8 mouse cellular contexts compared by ENCODE assay signal in the genomic region with DNA sequence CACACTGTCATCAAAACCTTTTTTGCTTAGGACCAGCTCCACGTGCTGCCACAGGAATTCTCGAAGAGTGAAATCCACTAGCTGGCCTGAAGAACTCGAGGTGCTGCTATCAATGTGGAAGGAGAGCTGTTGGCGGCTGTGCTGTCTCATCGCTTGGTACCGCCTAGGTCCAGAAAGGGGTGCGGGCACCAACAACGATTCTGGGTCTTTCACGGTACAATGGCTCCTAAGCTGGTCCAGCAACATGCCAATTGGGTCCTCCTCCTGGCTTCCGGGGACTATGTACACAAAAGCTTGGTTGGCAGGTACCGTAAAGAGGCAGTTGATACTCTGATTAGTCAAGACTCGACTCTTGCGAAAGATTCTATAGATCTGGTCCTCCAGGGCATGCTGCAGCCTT. TPM values are rescaled to one million over a fixed set of nuclear protein-coding genes. Genes with fewer than 3 reads are reported as not detected.
DNase-seq lines count a peak whose midpoint lies in the region; ATAC-seq and TF ChIP-seq lines count a peak whose summit lies in the region.

No protein-coding gene starts in this region.

- no peak for TF ChIP-seq CTCF in G1E (IDR thresholded peaks at IDR 0.05; ENCODE audit: low read depth, low read length)

- H3K4me3 ChIP-seq in heart, embryonic 11.5 days (ENCODE audit: low read depth, low read length): peak overlapping the region; percentile 94
- H3K4me3 ChIP-seq in G1E (ENCODE audit: low read depth, low read length): peak overlapping the region; percentile 95
- peak overlapping the region; percentile 98 for H3K4me3 ChIP-seq in hindbrain, embryonic 11.5 days (ENCODE audit: low read depth, low read length)
- peak overlapping the region; percentile 79 for H3K4me3 ChIP-seq in midbrain, embryonic 11.5 days (ENCODE audit: low read depth, low read length)

- H3K9me3 ChIP-seq in heart, embryonic 11.5 days (replicated peaks; ENCODE audit: control insufficient read depth, low read length): no peaks in the 10 kb centered on the region
- H3K9me3 ChIP-seq in G1E (replicated peaks): no peaks in the 10 kb centered on the region
- no peaks in the 10 kb centered on the region for H3K9me3 ChIP-seq in hindbrain, embryonic 11.5 days (ENCODE audit: control insufficient read depth, low read length)
- no peaks in the 10 kb centered on the region for H3K9me3 ChIP-seq in midbrain, embryonic 11.5 days (ENCODE audit: control insufficient read depth, low read length)

- H3K4me2 ChIP-seq in heart, embryonic 11.5 days: peak overlapping the region; percentile 88
- peak overlapping the region; percentile 90 for H3K4me2 ChIP-seq in hindbrain, embryonic 11.5 days (replicated peaks; ENCODE audit: low read depth, low read length)
- peak overlapping the region; percentile 95 for H3K4me2 ChIP-seq in midbrain, embryonic 11.5 days

- H3K4me1 ChIP-seq in heart, embryonic 11.5 days (ENCODE audit: control insufficient read depth, insufficient read depth, low read length): peaks cover 19% of the 10 kb centered on the region
- H3K4me1 ChIP-seq in G1E (ENCODE audit: insufficient read depth, low read depth, low read length): peaks cover 38% of the 10 kb centered on the region
- peaks cover 4% of the 10 kb centered on the region for H3K4me1 ChIP-seq in hindbrain, embryonic 11.5 days (replicated peaks; ENCODE audit: control insufficient read depth, insufficient read depth, low read length)
- H3K4me1 ChIP-seq in midbrain, embryonic 11.5 days (ENCODE audit: control insufficient read depth, insufficient read depth, low read length): peaks cover 19% of the 10 kb centered on the region

- no peak overlapping the region for H3K9ac ChIP-seq in heart, embryonic 11.5 days (ENCODE audit: low read depth, low read length)
- no peak overlapping the region for H3K9ac ChIP-seq in hindbrain, embryonic 11.5 days (ENCODE audit: low read depth, low read length)
- no peak overlapping the region for H3K9ac ChIP-seq in midbrain, embryonic 11.5 days (ENCODE audit: low read length)

- H3K36me3 ChIP-seq in heart, embryonic 11.5 days (ENCODE audit: control insufficient read depth, insufficient read depth, low read length): peaks cover 11% of the 10 kb centered on the region
- H3K36me3 ChIP-seq in G1E (replicated peaks): peaks cover 60% of the 10 kb centered on the region
- peaks cover 8% of the 10 kb centered on the region; the same call in 1 of the 2 replicates for H3K36me3 ChIP-seq in hindbrain, embryonic 11.5 days (ENCODE audit: control insufficient read depth, insufficient read depth, low read length)
- peaks cover 5% of the 10 kb centered on the region; the same call in 1 of the 2 replicates for H3K36me3 ChIP-seq in midbrain, embryonic 11.5 days (ENCODE audit: control insufficient read depth, insufficient read depth, low read length)

- ATAC-seq in heart, embryonic 11.5 days (replicated peaks; ENCODE audit: insufficient number of reproducible peaks, low FRiP score, low TSS enrichment): no peak
- ATAC-seq in G1E (ENCODE audit: extremely low read depth, insufficient number of reproducible peaks, low FRiP score, poor library complexity, severe bottlenecking): no peak
- ATAC-seq in hindbrain, embryonic 11.5 days (ENCODE audit: low FRiP score): no peak
- no peak for ATAC-seq in midbrain, embryonic 11.5 days (ENCODE audit: low FRiP score)

- 87% methylated on average over 13 of the region's 13 CpGs for WGBS in heart, embryonic 11.5 days (ENCODE audit: insufficient replicate concordance)
- 91% methylated on average over 13 of the region's 13 CpGs for WGBS in hindbrain, embryonic 11.5 days
- WGBS in midbrain, embryonic 11.5 days: 91% methylated on average over 13 of the region's 13 CpGs

- DNase-seq in heart, adult 18-20 months: no peak
- DNase-seq in G1E (ENCODE audit: low spot score): no peak
- no peak for DNase-seq in hindbrain, embryonic 11.5 days (ENCODE audit: low spot score)
- no peak for DNase-seq in midbrain, embryonic 11.5 days (ENCODE audit: low spot score, missing footprints)
- DNase-seq in layer of hippocampus, adult 8-10 months (ENCODE audit: low spot score in 2 of 2): no peak
- DNase-seq in urinary bladder, postnatal 36 days (ENCODE audit: low spot score in 2 of 2): no peak
- DNase-seq in adrenal gland, postnatal 10 days: no peak

- H3K27me3 ChIP-seq in heart, embryonic 11.5 days (ENCODE audit: control insufficient read depth, insufficient read depth, low read length): no peaks in the 10 kb centered on the region
- no peaks in the 10 kb centered on the region for H3K27me3 ChIP-seq in G1E (ENCODE audit: insufficient read depth, low read length)
- no peaks in the 10 kb centered on the region for H3K27me3 ChIP-seq in hindbrain, embryonic 11.5 days (ENCODE audit: control insufficient read depth, insufficient read depth, low read length)
- H3K27me3 ChIP-seq in midbrain, embryonic 11.5 days (ENCODE audit: control insufficient read depth, insufficient read depth, low read length): no peaks in the 10 kb centered on the region

- no peak overlapping the region for H3K27ac ChIP-seq in heart, embryonic 11.5 days (ENCODE audit: low read depth, low read length)
- H3K27ac ChIP-seq in hindbrain, embryonic 11.5 days (ENCODE audit: low read depth, low read length): no peak overlapping the region
- H3K27ac ChIP-seq in midbrain, embryonic 11.5 days (ENCODE audit: low read depth, low read length): no peak overlapping the region

RNA-seq across cellular contexts. Expression of a gene that starts 1.1 kb away (rescaled TPM):
- polyA plus RNA-seq in heart, embryonic 11.5 days (2014; fragmentation: Nextera tagmentation; extraction: Ambion mirVana): 18.7 and 19.4 TPM in 2 replicates
- 1 to 10 TPM; 9.1 to 9.6 TPM for total RNA-seq in heart, adult 18-20 months (2021)
- total RNA-seq in G1E (2014; fragmentation: Nextera tagmentation) (19.3 and 21.8 TPM in 2 replicates), G1E (2017) (20.2 and 20.5 TPM in 2 replicates)
- 3.5 and 5.7 TPM in 2 replicates for polyA plus RNA-seq in G1E (2012)
- polyA plus RNA-seq in hindbrain, embryonic 11.5 days (2014; fragmentation: Nextera tagmentation; extraction: Ambion mirVana): 25.9 and 29.8 TPM in 2 replicates
- polyA plus RNA-seq in midbrain, embryonic 11.5 days (2014; fragmentation: Nextera tagmentation; extraction: Ambion mirVana): 32.4 and 34.0 TPM in 2 replicates
- total RNA-seq in layer of hippocampus, adult 8-10 months (2022): 10 to 100 TPM; 16.4 to 18.6 (median 17.5) TPM
- total RNA-seq in adrenal gland, postnatal 10 days (2021): 10 to 100 TPM; 14.8 to 16.9 TPM

RNA-seq across cellular contexts. Expression of a gene that starts 11.6 kb away (rescaled TPM):
- polyA plus RNA-seq in heart, embryonic 11.5 days (2014; fragmentation: Nextera tagmentation; extraction: Ambion mirVana): 20.6 and 28.5 TPM in 2 replicates
- total RNA-seq in heart, adult 18-20 months (2021): 10 to 100 TPM in 1 of 2 experiments, 1 to 10 TPM in 1; 9.8 to 12.0 TPM
- total RNA-seq in G1E (2014; fragmentation: Nextera tagmentation) (1.5 and 4.1 TPM in 2 replicates), G1E (2017) (0.52 and 0.87 TPM in 2 replicates)
- polyA plus RNA-seq in G1E (2012): 0.05 and 0.08 TPM in 2 replicates
- polyA plus RNA-seq in hindbrain, embryonic 11.5 days (2014; fragmentation: Nextera tagmentation; extraction: Ambion mirVana): 99.1 and 114 TPM in 2 replicates
- polyA plus RNA-seq in midbrain, embryonic 11.5 days (2014; fragmentation: Nextera tagmentation; extraction: Ambion mirVana): 94.8 and 114 TPM in 2 replicates
- 10 to 100 TPM; 39.8 to 54.5 (median 45.0) TPM for total RNA-seq in layer of hippocampus, adult 8-10 months (2022)
- 1 to 10 TPM; 4.5 to 5.2 TPM for total RNA-seq in adrenal gland, postnatal 10 days (2021)

RNA-seq across cellular contexts. Expression of a gene that starts 23.0 kb away (rescaled TPM):
- 12.4 and 14.4 TPM in 2 replicates for polyA plus RNA-seq in heart, embryonic 11.5 days (2014; fragmentation: Nextera tagmentation; extraction: Ambion mirVana)
- total RNA-seq in heart, adult 18-20 months (2021): under 1 TPM; 0.36 to 0.37 TPM
- total RNA-seq in G1E (2014; fragmentation: Nextera tagmentation) (67.3 and 75.6 TPM in 2 replicates), G1E (2017) (7.6 and 9.1 TPM in 2 replicates)
- polyA plus RNA-seq in G1E (2012): 1.0 and 1.2 TPM in 2 replicates
- 19.6 and 22.6 TPM in 2 replicates for polyA plus RNA-seq in hindbrain, embryonic 11.5 days (2014; fragmentation: Nextera tagmentation; extraction: Ambion mirVana)
- polyA plus RNA-seq in midbrain, embryonic 11.5 days (2014; fragmentation: Nextera tagmentation; extraction: Ambion mirVana): 17.9 and 20.1 TPM in 2 replicates
- under 1 TPM; 0.27 to 0.52 (median 0.40) TPM for total RNA-seq in layer of hippocampus, adult 8-10 months (2022)
- 1 to 10 TPM; 5.2 to 5.9 TPM for total RNA-seq in adrenal gland, postnatal 10 days (2021)

RNA-seq across cellular contexts. Expression of a gene that starts 23.6 kb away (rescaled TPM):
- 74.8 and 81.0 TPM in 2 replicates for polyA plus RNA-seq in heart, embryonic 11.5 days (2014; fragmentation: Nextera tagmentation; extraction: Ambion mirVana)
- total RNA-seq in heart, adult 18-20 months (2021): 10 to 100 TPM; 14.6 TPM
- total RNA-seq in G1E (2014; fragmentation: Nextera tagmentation) (35.5 and 63.7 TPM in 2 replicates), G1E (2017) (50.0 and 56.5 TPM in 2 replicates)
- 0.72 and 1.1 TPM in 2 replicates for polyA plus RNA-seq in G1E (2012)
- 95.8 and 101 TPM in 2 replicates for polyA plus RNA-seq in hindbrain, embryonic 11.5 days (2014; fragmentation: Nextera tagmentation; extraction: Ambion mirVana)
- polyA plus RNA-seq in midbrain, embryonic 11.5 days (2014; fragmentation: Nextera tagmentation; extraction: Ambion mirVana): 113 and 115 TPM in 2 replicates
- total RNA-seq in layer of hippocampus, adult 8-10 months (2022): 10 to 100 TPM; 13.7 to 16.1 (median 14.8) TPM
- 10 to 100 TPM; 10.3 to 11.0 TPM for total RNA-seq in adrenal gland, postnatal 10 days (2021)

RNA-seq across cellular contexts. Expression of a gene that starts 41.4 kb away (rescaled TPM):
- polyA plus RNA-seq in heart, embryonic 11.5 days (2014; fragmentation: Nextera tagmentation; extraction: Ambion mirVana): 23.2 and 24.5 TPM in 2 replicates
- 1 to 10 TPM; 5.3 to 5.7 TPM for total RNA-seq in heart, adult 18-20 months (2021)
- total RNA-seq in G1E (2014; fragmentation: Nextera tagmentation): 34.0 and 41.2 TPM in 2 replicates
- total RNA-seq in G1E (2017): 50.8 and 54.7 TPM in 2 replicates
- polyA plus RNA-seq in G1E (2012): 14.5 and 19.7 TPM in 2 replicates
- polyA plus RNA-seq in hindbrain, embryonic 11.5 days (2014; fragmentation: Nextera tagmentation; extraction: Ambion mirVana): 76.2 and 78.9 TPM in 2 replicates
- 92.5 and 97.1 TPM in 2 replicates for polyA plus RNA-seq in midbrain, embryonic 11.5 days (2014; fragmentation: Nextera tagmentation; extraction: Ambion mirVana)
- 100 to 1,000 TPM; 166 to 174 (median 170) TPM for total RNA-seq in layer of hippocampus, adult 8-10 months (2022)
- 10 to 100 TPM; 20.1 to 21.9 TPM for total RNA-seq in adrenal gland, postnatal 10 days (2021)

Comparison
In these comparisons a context has a peak if more than half of its experiments do, and no peak if none do; other contexts are left out.
1. RNA of a gene that starts 23.0 kb away (total RNA-seq): 7.6 to 75.6 TPM in G1E and 5.2 to 5.9 TPM in adrenal gland, postnatal 10 days; 0.27 to 0.52 TPM in layer of hippocampus, adult 8-10 months and 0.36 to 0.37 TPM in heart, adult 18-20 months; every median in the first group is over 4 times any median in the second.
2. Peak in every context shown above with its lines, with median percentiles within 50 percentile points of each other: H3K4me2 ChIP-seq and H3K4me3 ChIP-seq.